Mouse (Mus musculus) R1 (cell line): ENCODE results near the gene Auts2.

Source experiments
- DNase-seq: peaks from one replicate; pipeline ENCODE4 v3.0.0-alpha.2; 2018; ENCODE audit warnings: low read depth, low spot score

Auts2 gene

DNA sequence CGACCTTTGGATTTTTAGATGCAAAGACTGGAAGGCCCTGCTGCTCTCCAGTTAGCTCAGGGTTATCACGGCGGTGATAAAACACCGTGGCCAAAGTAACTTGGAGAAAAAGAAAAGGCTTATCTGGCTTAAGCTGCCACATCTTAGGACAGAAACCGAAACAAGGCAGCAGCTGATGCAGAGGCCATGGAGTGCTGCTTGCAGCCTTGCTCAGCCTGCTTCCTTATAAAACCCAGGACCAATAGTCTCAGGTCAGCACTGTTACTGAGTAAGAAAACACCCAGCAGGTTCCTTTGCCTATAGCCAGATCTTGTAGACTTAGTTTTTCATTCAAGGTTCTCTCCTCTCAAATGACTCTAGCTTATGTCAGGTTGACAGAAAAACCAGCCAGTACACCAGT, 621.0 kb downstream of the Auts2 start:
- no peak for DNase-seq

GRCm38 (mm10) chr5:131919983-131920777, 623.0 kb downstream of the Auts2 start:
- no peak for DNase-seq

GRCm38 (mm10) chr5:131916791-131917403, 626.2 kb downstream of the Auts2 start:
- DNase-seq, result no peak

- DNase-seq, result no peak
Measured at GRCm38 (mm10) chr5:131913562-131913961, 629.6 kb downstream of the Auts2 start.

DNA sequence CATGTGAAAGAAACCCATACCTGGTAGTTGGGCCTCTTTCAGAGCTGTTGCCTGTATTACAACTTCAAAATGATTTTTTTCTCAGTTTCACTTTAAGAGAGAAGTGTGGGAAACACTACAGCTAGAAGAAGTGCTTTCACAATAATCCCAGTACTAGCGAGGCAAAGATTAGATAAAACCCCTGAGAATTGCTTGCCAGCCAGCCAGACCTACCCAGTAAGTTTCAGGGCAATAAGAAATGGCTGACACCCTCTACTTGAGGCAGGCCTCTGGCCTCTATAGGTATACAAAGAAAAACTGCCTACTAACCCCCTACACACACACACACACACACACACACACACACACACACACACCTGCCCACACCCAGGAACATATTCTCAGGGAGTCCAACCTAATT, 630.2 kb downstream of the Auts2 start:
- no peak for DNase-seq

- no peak for DNase-seq
Measured at GRCm38 (mm10) chr5:131906313-131906712, 636.8 kb downstream of the Auts2 start.

GRCm38 (mm10) chr5:131904478-131904877, 638.7 kb downstream of the Auts2 start:
- no peak for DNase-seq

DNA sequence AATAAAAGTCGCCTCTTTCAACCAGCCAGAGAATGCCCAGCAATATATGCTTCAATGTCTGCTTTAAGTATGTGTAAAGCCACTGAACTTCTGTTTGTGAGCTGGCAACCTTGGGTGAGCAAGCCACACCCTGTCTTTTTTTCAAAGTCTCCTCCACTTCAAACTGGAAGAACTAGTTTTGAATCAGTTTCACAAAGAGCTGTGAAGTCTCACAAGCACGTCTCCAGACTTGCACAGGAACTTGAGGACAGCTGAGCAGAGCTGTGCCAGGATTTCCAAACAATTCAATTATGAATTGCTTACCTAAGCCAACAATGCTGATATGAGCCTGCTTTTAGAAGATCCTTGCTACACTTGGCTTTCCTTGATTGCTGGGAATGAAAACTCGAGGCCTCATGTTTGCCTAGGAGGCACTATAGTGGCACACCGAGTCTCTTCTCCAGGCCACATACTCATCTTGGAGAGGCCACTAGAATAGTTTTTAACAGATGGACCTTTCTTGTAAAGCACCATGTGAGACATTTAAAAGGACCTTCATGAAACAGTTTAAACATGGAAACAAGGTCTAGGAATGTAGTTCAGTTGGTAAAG, 645.0 kb downstream of the Auts2 start:
- DNase-seq, result no peak

DNA sequence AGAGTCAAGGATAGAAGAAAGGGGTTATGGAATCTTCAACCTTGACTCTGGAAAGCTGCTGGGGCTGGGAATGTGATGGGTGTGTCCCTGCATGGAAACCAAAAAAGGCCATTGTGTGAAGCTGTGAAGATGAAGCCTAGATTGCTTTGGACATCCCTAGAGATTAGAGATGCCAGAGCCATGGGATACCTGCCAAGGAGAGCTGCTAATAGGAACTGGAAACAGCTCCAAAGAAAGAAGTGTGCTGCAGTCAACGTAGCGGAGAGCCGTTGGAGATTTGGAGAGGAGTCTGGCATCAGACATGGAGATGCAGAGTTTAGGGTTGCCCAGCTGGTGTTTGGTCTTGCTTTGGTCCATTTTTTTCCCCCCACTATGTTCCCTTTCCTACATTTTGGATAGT, 656.5 kb downstream of the Auts2 start:
- DNase-seq, result no peak

GRCm38 (mm10) chr5:131876569-131876968, 666.6 kb downstream of the Auts2 start:
- DNase-seq, result no peak

GRCm38 (mm10) chr5:131875976-131876375, 667.2 kb downstream of the Auts2 start:
- no peak for DNase-seq

- no peak for DNase-seq
Measured at GRCm38 (mm10) chr5:131873116-131873515, 670.0 kb downstream of the Auts2 start.

GRCm38 (mm10) chr5:131869711-131870499, 673.2 kb downstream of the Auts2 start:
- no peak for DNase-seq

DNA sequence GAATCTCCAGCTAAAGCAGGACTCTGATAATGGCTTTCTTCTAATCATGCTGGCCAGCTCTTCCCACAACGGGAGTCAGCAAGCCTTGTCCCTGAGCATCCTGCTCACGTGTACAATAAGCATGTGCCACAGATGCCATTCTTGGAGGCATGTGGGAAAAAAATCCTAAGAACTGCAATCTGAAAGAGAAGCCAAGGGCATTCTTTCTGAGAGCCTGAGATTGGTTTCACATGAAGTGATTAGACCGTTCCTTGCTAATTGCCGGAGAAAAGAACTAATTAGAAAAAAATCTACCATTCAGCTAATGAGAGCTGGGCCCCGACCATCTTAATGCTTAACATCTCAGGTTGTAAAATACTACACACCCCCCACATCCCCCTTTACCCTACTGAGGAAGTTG, 677.9 kb downstream of the Auts2 start:
- no peak for DNase-seq

GRCm38 (mm10) chr5:131857976-131858375, 685.2 kb downstream of the Auts2 start:
- DNase-seq, result peak; percentile 6

- peak; percentile 6 for DNase-seq
Measured at GRCm38 (mm10) chr5:131855358-131855757, 687.8 kb downstream of the Auts2 start.

DNA sequence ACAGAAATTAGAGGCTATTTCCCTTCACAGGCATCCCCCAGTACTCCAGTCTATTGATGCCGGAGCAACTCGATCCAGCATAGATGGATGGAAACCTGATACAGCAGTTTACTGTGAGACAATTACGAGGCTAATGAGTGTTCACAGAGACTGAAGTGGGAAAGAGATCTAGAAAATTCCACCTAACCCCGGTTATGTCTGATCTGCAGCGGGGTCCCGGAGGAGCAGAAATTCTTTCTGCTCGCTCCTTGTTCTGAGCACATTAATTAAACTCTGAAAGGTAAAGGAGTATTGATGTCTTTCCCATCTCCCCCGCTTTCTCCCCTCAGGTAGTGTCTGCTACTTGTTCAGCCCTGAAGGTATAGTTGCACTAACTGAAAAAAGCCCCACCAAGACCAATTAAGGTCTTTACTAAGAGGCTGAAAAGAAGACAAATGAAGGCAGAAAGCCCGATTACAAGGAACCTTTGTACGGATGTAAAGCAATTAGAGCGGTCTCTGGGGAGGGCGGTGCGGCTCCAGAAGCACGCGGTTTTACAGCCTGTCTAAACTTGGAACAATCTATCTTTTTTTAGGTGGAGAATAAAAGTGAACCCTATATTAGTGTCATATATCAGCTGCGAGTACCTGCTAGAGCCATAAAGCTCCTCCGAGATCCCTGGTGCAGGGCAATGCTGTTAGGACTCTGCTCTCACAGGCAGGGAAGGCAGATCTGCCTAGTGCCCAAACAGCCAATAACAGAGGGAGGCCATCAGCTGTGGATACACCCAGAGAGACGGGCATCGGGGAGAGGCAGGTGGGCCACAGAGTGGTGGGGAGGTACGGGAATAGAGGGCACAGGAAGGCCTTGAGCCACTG, 691.3 kb downstream of the Auts2 start:
- peak; percentile 2 for DNase-seq

- DNase-seq, result peak; percentile 25
Measured at GRCm38 (mm10) chr5:131850632-131851335, 692.4 kb downstream of the Auts2 start.

DNA sequence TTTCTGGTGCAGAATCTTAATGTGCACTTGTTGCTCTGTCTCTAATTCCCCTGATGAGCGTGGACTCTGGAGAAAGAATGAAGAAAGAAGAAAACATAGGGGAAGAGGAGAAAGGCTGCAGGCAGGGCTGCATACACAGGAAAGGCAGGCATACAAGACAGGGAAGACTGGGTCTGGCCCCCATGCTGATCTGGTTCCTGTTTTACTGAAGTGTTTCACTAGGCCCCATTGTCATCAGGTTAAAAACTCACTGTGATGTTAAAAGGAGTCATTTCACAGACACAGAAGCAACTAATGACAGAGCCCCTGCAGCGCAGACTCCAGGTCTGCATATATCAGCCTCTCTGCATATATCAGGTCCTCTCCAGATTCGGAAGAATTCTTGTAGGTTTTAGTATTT, 693.5 kb downstream of the Auts2 start:
- peak; percentile 92 for DNase-seq

GRCm38 (mm10) chr5:131844519-131844800, 698.7 kb downstream of the Auts2 start:
- DNase-seq, result no peak
